ENCODE assay signal across 11 mouse cellular contexts in the genomic region with DNA sequence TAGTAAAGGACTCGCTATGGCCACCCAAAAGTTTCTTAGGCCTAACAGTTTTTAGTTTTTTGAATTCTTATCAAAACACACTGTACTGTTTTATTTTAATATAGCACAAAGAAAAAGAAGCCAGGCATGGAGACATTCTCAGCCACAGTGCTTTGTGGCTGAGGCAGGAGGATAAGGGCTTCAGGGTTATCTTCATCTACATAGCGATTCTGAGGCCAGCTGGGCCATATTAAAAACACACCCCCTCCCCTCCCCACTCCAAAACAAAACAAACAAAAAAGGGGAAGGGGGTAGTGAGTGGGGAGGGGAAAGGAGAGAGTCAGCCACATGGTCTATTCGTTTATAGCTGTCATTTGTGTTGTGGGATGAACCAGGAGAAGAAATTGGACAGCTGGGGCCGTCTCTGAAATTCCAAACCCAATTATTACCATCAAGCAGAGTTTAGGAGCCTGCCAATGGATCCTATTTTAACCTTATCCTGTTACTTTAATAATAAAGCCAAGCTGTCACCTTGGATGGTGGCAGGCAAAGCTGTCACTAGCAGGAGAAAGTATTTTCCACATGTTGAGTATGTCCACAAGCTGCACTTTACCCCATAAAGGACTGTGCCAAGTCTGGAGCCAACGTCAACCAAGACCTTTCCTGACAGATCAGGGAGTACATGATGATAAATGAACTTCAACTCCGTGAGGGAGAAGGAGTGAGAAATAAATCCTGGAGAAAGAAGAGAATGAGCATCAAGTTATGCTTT. TPM values are rescaled to one million over a fixed set of nuclear protein-coding genes. Genes with fewer than 3 reads are reported as not detected.
DNase-seq lines count a peak whose midpoint lies in the region; ATAC-seq and TF ChIP-seq lines count a peak whose summit lies in the region.
"Had no signal": no experiment of that assay in that cellular context is flagged by ENCODE, and none has a peak within 500 bp of the region (broad histone marks: within the 10 kb centered on the region; RNA-seq: fewer than 3 reads in every experiment).

No protein-coding gene starts in this region.

- H3K4me2 ChIP-seq in hindbrain, embryonic 14.5 days (replicated peaks), result no peak overlapping the region
- no peak overlapping the region for H3K4me2 ChIP-seq in forebrain, embryonic 11.5 days (ENCODE audit: low read depth, low read length, severe bottlenecking)
- H3K4me2 ChIP-seq: midbrain, embryonic 13.5 days had no signal

- no peak for TF ChIP-seq POLR2A in heart, adult 2 months (IDR thresholded peaks at IDR 0.05; ENCODE audit: insufficient read depth, low read depth, low read length)

- no peak overlapping the region for H3K4me3 ChIP-seq in heart, adult 2 months
- H3K4me3 ChIP-seq in heart, embryonic 10.5 days, result no peak overlapping the region
- H3K4me3 ChIP-seq in hindbrain, embryonic 14.5 days (replicated peaks; ENCODE audit: low read length), result no peak overlapping the region
- H3K4me3 ChIP-seq in forebrain, embryonic 11.5 days (ENCODE audit: low read depth, low read length), result no peak overlapping the region
- H3K4me3 ChIP-seq: midbrain, embryonic 13.5 days had no signal

- peak in 1 of 2 experiments; percentile 29 for DNase-seq in heart, adult 2 months
- no peak for DNase-seq in heart, embryonic 10.5 days (ENCODE audit: low spot score)
- peak; percentile 53 to 61 for DNase-seq in heart, postnatal 10 days
- DNase-seq in kidney, postnatal 36 days, result peak; percentile 62 to 65
- DNase-seq in lung, postnatal 36 days, result peak; percentile 54
- DNase-seq in retina, postnatal 1 day, result no peak
- DNase-seq in hindbrain, embryonic 14.5 days (ENCODE audit: low spot score), result no peak
- no peak for DNase-seq in forebrain, embryonic 11.5 days (ENCODE audit: low spot score)
- DNase-seq: cerebellum, adult 11-12 months; left cerebral cortex, postnatal 4 days had no signal

- no peaks in the 10 kb centered on the region for H3K9me3 ChIP-seq in heart, embryonic 10.5 days
- H3K9me3 ChIP-seq in hindbrain, embryonic 14.5 days (ENCODE audit: control insufficient read depth, low read length), result no peaks in the 10 kb centered on the region
- H3K9me3 ChIP-seq in forebrain, embryonic 11.5 days (ENCODE audit: control insufficient read depth, low read length), result no peaks in the 10 kb centered on the region
- H3K9me3 ChIP-seq: midbrain, embryonic 13.5 days had no signal

- TF ChIP-seq CTCF in heart, adult 2 months (IDR thresholded peaks at IDR 0.05), result no peak

- TF ChIP-seq EP300 in heart, adult 2 months (IDR thresholded peaks at IDR 0.05; ENCODE audit: insufficient read depth, low read depth, low read length), result no peak

- peaks cover 4% of the 10 kb centered on the region; the same call in 1 of the 2 replicates for H3K4me1 ChIP-seq in heart, adult 2 months (ENCODE audit: control insufficient read depth, insufficient read depth, low read length)
- peaks cover 21% of the 10 kb centered on the region; the same call in 1 of the 2 replicates for H3K4me1 ChIP-seq in heart, embryonic 10.5 days
- H3K4me1 ChIP-seq in hindbrain, embryonic 14.5 days (replicated peaks; ENCODE audit: control insufficient read depth, insufficient read depth, low read length), result no peaks in the 10 kb centered on the region
- H3K4me1 ChIP-seq in forebrain, embryonic 11.5 days (replicated peaks; ENCODE audit: control insufficient read depth, insufficient read depth, low read length), result no peaks in the 10 kb centered on the region
- H3K4me1 ChIP-seq: midbrain, embryonic 13.5 days had no signal

- intact Hi-C loops in heart, adult 2 months (cut with DNase I), result no loop called here
- intact Hi-C loops in heart, postnatal 10 days (cut with DNase I), result no loop called here

- ATAC-seq in hindbrain, embryonic 14.5 days (ENCODE audit: low FRiP score), result no peak
- no peak for ATAC-seq in forebrain, embryonic 11.5 days (replicated peaks; ENCODE audit: low FRiP score)
- ATAC-seq: midbrain, embryonic 13.5 days had no signal

- H3K9ac ChIP-seq in heart, adult 2 months (ENCODE audit: low read depth, low read length), result no peak overlapping the region
- no peak overlapping the region for H3K9ac ChIP-seq in hindbrain, embryonic 14.5 days
- no peak overlapping the region for H3K9ac ChIP-seq in forebrain, embryonic 11.5 days (ENCODE audit: low read length)
- H3K9ac ChIP-seq: midbrain, embryonic 13.5 days had no signal

- no peaks in the 10 kb centered on the region for H3K27me3 ChIP-seq in heart, adult 2 months (ENCODE audit: control insufficient read depth, insufficient read depth, low read length)
- no peaks in the 10 kb centered on the region for H3K27me3 ChIP-seq in heart, embryonic 10.5 days (ENCODE audit: insufficient read depth, poor library complexity, severe bottlenecking)
- H3K27me3 ChIP-seq in hindbrain, embryonic 14.5 days (ENCODE audit: control insufficient read depth, insufficient read depth, low read length), result no peaks in the 10 kb centered on the region
- no peaks in the 10 kb centered on the region for H3K27me3 ChIP-seq in forebrain, embryonic 11.5 days (ENCODE audit: control insufficient read depth, insufficient read depth, low read length)
- H3K27me3 ChIP-seq: midbrain, embryonic 13.5 days had no signal

- 49% methylated on average over 6 of the region's 6 CpGs for WGBS in heart, adult 2 months
- 63% methylated on average over 6 of the region's 6 CpGs for WGBS in heart, embryonic 10.5 days
- 75% methylated on average over 6 of the region's 6 CpGs for WGBS in hindbrain, embryonic 14.5 days
- 84% methylated on average over 6 of the region's 6 CpGs for WGBS in forebrain, embryonic 11.5 days

- peak overlapping the region; percentile 58 for H3K27ac ChIP-seq in heart, adult 2 months
- no peak overlapping the region for H3K27ac ChIP-seq in heart, embryonic 10.5 days
- no peak overlapping the region for H3K27ac ChIP-seq in hindbrain, embryonic 14.5 days
- no peak overlapping the region for H3K27ac ChIP-seq in forebrain, embryonic 11.5 days (ENCODE audit: low read depth, low read length)
- H3K27ac ChIP-seq: midbrain, embryonic 13.5 days had no signal

- H3K36me3 ChIP-seq in heart, adult 2 months (ENCODE audit: control insufficient read depth, insufficient read depth, low read length), result peaks cover 14% of the 10 kb centered on the region
- peaks cover 11% of the 10 kb centered on the region; the same call in 1 of the 2 replicates for H3K36me3 ChIP-seq in heart, embryonic 10.5 days
- H3K36me3 ChIP-seq in hindbrain, embryonic 14.5 days (replicated peaks; ENCODE audit: control insufficient read depth, insufficient read depth), result peaks cover 21% of the 10 kb centered on the region
- no peaks in the 10 kb centered on the region for H3K36me3 ChIP-seq in forebrain, embryonic 11.5 days (ENCODE audit: control insufficient read depth, insufficient read depth, low read length)

- no peaks in the 10 kb centered on the region for H3K79me2 ChIP-seq in heart, adult 2 months (replicated peaks; ENCODE audit: control insufficient read depth, insufficient read depth, low read length)

RNA-seq across cellular contexts. Expression of a gene that starts 20.9 kb away (rescaled TPM):
- total RNA-seq in heart, adult 2 months (2021), result 1 to 10 TPM; 7.7 to 9.3 TPM
- polyA plus RNA-seq in heart, adult 2 months (2012; rRNA removed), result 8.0 and 16.1 TPM in 2 replicates
- polyA plus RNA-seq in heart, embryonic 10.5 days (2016; fragmentation: Nextera tagmentation; extraction: Ambion mirVana), result 30.8 and 39.8 TPM in 2 replicates
- total RNA-seq in heart, postnatal 10 days (2021), result 1 to 10 TPM; 7.9 to 8.1 TPM
- polyA plus RNA-seq in hindbrain, embryonic 14.5 days (2014; fragmentation: Nextera tagmentation; extraction: Ambion mirVana), result 26.6 and 27.5 TPM in 2 replicates
- polyA plus RNA-seq in forebrain, embryonic 11.5 days (2014; fragmentation: Nextera tagmentation; extraction: Ambion mirVana), result 36.8 and 37.9 TPM in 2 replicates

RNA-seq across cellular contexts. Expression of a gene that starts 21.0 kb away (rescaled TPM):
- total RNA-seq in heart, adult 2 months (2021), result 10 to 100 TPM; 89.7 to 99.9 TPM
- polyA plus RNA-seq in heart, adult 2 months (2012; rRNA removed), result 14.7 and 23.8 TPM in 2 replicates
- 152 and 156 TPM in 2 replicates for polyA plus RNA-seq in heart, embryonic 10.5 days (2016; fragmentation: Nextera tagmentation; extraction: Ambion mirVana)
- total RNA-seq in heart, postnatal 10 days (2021), result 100 to 1,000 TPM; 101 to 102 TPM
- polyA plus RNA-seq in hindbrain, embryonic 14.5 days (2014; fragmentation: Nextera tagmentation; extraction: Ambion mirVana), result 210 and 219 TPM in 2 replicates
- 156 and 181 TPM in 2 replicates for polyA plus RNA-seq in forebrain, embryonic 11.5 days (2014; fragmentation: Nextera tagmentation; extraction: Ambion mirVana)

RNA-seq across cellular contexts. Expression of a gene that starts 44.9 kb away (rescaled TPM):
- total RNA-seq in heart, adult 2 months (2021), result 1 to 10 TPM; 7.0 to 7.8 TPM
- polyA plus RNA-seq in heart, adult 2 months (2012; rRNA removed), result 1.4 and 3.9 TPM in 2 replicates
- polyA plus RNA-seq in heart, embryonic 10.5 days (2016; fragmentation: Nextera tagmentation; extraction: Ambion mirVana), result 15.1 and 24.7 TPM in 2 replicates
- 10 to 100 TPM; 11.8 to 13.5 TPM for total RNA-seq in heart, postnatal 10 days (2021)
- 4.5 and 6.5 TPM in 2 replicates for polyA plus RNA-seq in hindbrain, embryonic 14.5 days (2014; fragmentation: Nextera tagmentation; extraction: Ambion mirVana)
- polyA plus RNA-seq in forebrain, embryonic 11.5 days (2014; fragmentation: Nextera tagmentation; extraction: Ambion mirVana), result 41.1 and 41.7 TPM in 2 replicates

Comparison
In these comparisons a context has a peak if more than half of its experiments do, and no peak if none do; other contexts are left out.
1. DNase-seq: peak in heart, postnatal 10 days (2 of 2), kidney, postnatal 36 days (2 of 2) and lung, postnatal 36 days (single experiment); none in heart, embryonic 10.5 days (single experiment), retina, postnatal 1 day (single experiment), hindbrain, embryonic 14.5 days (single experiment) and forebrain, embryonic 11.5 days (single experiment).